Mouse (Mus musculus) megakaryocyte-erythroid progenitor cell, adult 5-6 weeks (primary cell): ENCODE results near the gene Speer4f2. TPM values are rescaled to one million over a fixed set of nuclear protein-coding genes. Genes with fewer than 3 reads are reported as not detected.
"Not testable (repeated sequence)": the region's sequence is repeated elsewhere in the genome, so short reads cannot be mapped to it uniquely, and the experiment has no call there.

Experiments used
- ATAC-seq: replicated peaks from 2 replicates; pipeline ENCODE4 v1.8.0; 2016; ENCODE audit warnings: mild to moderate bottlenecking, inconsistent platforms; ENCODE audit not compliant: severe bottlenecking, poor library complexity, low FRiP score, low TSS enrichment
- total RNA-seq, 2 experiments: library from RNA; stranded (forward) in 1 of 2; stranded (reverse) in 1 of 2; fragments of 200-1000, 215-1000 nt in 1 of 2; fragments of >200 nt in 1 of 2; fragmentation: Nextera tagmentation in 1 of 2; gene quantifications; 2 replicates each; pipeline ENCODE4 v1.2.3; 2014 to 2017

Gene Speer4f2
- total RNA-seq (2014; fragmentation: Nextera tagmentation) = not detected in 2 replicates
- not detected in 2 replicates for total RNA-seq (2017)

DNA sequence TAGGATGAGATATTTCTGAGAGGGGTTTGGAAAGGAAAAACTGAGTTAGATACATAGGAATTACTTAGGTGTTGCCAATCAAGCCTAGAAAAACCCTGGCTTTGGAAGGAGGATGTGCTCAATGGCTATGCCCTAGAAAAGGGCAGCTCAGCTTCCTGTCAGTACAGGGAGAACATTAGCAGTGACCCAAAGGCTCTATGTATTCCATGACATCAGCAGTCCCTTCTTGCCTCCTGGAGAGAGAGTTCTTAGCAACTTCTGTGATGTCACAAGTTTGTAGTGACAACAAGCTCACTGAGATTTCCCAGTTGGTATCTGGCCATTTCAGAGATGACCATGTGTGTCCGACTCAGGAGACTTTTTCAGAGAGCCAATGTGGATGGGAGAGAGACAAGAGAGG is at the start of gene Speer4f2:
TSS of gene Speer4f2 (plus strand) at position 301 of the 400 bp plus-strand sequence.
- ATAC-seq = not testable (repeated sequence)

DNA sequence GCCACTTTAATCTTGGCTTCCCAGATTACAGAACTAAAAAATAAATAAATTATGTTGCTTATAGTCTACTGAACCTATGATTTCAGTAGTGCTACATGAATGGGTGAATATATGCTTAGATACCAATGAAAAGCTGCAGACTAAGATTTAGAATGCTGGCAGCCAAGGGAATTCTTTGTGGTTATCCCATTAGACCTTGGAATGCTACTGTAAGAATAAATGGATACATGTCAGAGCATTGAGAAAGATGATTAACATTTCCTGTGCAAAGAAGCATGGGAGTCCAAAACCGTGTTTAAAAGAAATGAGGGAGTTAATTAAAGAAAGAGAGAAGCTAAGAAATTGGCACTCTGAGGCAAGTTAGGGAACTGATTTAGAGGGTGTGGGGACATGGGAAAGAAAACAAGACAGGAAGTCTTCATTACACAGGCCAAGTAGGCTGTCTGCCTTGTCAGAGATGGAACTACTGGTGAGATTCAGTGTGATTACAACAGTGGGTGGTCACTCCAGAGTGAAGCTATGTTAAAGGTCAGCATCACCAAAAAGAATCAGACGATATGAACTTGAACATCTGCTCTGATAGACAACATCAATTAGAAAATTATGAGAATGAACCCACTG is 43.9 kb upstream of the Speer4f2 start:
- no peak for ATAC-seq

DNA sequence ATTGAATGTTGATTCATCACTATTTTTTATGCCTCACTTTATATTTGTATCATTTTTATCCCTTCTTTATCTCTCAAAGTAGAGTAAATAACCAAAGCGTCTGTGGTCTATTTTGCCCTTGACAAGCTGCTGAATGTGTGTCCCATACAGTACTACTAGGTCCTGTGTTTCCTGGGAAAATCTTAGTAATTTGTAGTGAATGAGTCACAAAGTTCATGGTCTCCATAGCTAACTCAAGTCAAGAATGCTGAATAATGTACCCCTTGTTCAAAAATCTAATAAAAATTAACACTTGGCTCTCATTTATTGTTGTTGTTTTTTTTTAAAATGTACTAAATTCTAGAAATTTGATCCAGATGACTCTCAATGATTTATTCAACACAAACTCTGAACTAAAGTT is 38.1 kb upstream of the Speer4f2 start:
- no peak for ATAC-seq

- not testable (repeated sequence) for ATAC-seq
These were observed 27.2 kb upstream of the Speer4f2 start for GRCm38 (mm10) chr5:17345741-17346140.

GRCm38 (mm10) chr5:17359394-17359999 is 13.5 kb upstream of the Speer4f2 start:
- no peak for ATAC-seq

- no peak; the same call in 1 of the 2 replicates for ATAC-seq
These were observed 16.9 kb downstream of the Speer4f2 start for GRCm38 (mm10) chr5:17389926-17390325.

- ATAC-seq = no peak
These were observed 18.2 kb downstream of the Speer4f2 start for GRCm38 (mm10) chr5:17391207-17391606.

- 0 out of 2 replicates have a peak, but pooled peaks have one; percentile 28 for ATAC-seq
These were observed 27.6 kb downstream of the Speer4f2 start for GRCm38 (mm10) chr5:17400571-17400970.

DNA sequence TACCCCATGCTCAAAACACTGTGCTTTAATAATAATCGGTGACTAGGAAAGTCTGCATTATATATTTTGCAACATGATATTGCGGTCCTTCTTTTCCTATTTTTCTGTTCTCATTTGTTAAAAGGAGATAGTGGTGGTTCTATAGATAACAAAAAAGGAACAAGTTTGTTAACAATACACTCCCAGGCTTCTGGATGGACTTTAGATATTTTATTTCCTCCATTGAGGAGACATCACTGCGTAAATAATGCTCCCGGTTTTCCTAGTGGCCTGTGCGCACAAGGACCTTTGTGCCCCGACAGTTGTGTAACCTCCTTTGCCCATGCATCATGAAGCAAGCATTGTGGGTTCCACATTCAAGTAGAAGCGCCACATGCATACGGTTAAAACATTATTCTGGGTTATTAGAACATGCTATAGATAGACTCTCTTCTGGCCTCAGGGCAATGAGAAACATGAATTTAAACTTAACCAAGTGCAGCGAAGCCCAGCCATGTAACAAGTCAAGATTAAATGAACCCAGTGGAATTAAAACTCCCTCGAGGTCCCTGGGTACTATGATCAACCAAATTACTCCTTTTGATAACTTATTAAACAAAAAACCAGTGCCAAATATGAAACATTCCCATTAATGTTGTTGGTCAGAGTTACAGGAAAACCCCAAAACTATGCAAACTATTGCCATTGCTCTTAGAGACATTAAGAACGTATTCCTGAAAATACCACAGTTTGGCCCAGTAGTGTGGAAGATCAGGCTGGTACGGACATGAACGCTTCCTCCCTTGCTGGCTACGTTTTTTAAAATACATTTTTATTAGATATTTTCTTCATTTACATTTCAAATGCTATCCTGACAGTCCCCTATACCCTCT is 28.5 kb downstream of the Speer4f2 start:
- no peak for ATAC-seq

- ATAC-seq = peak; percentile 93
These were observed 29.5 kb downstream of the Speer4f2 start for GRCm38 (mm10) chr5:17402330-17403125.

DNA sequence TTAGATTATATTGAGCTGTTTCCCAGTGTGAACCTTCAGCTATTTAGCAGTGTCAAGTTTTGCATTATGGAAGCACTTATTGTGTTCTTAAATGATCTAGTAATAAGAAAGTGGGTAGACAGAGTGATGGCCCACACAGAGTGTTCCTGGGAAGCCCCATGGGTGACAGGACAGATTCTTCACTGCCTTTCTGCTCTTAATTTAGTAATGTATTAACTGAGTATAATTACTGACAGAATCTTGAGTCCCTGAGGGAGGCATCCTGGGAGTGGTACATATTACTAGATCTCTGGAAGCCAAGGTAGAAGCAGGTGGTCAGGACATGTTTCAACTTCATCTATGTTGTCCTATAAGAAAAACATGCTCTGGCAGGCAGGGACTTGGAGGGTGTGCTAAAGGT is 30.6 kb downstream of the Speer4f2 start:
- no peak for ATAC-seq

GRCm38 (mm10) chr5:17408924-17409660 is 36.1 kb downstream of the Speer4f2 start:
- ATAC-seq = no peak

GRCm38 (mm10) chr5:17417201-17417600 is 44.2 kb downstream of the Speer4f2 start:
- ATAC-seq = no peak

DNA sequence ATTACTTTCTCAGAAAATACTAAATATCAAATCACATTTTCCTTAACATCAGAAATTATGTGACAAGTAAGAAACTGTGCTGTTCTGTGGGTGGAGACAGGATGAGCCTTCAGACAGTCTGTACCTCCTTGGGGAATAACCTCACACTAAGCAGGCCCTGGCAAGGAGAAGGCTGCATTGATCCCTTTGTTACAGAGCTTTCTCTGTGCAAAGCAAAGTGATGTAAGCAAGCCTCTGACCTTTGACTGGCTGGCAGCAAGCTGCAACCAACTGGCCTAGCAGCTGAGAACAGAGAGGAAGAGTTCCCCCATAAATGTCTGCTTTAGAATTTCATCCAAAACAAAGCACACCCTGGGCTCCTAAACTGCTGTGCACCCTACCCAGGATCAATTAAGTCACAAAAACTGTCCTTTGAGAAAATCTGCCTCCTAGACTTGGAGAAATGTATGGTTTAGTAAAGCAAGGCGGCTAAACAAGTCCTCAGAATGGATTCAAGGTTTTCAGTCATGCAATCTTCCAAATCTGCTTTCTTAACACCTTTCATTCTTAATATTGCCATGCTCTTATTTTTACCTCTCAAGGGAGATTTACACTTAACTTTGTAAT is 46.3 kb downstream of the Speer4f2 start:
- no peak for ATAC-seq

DNA sequence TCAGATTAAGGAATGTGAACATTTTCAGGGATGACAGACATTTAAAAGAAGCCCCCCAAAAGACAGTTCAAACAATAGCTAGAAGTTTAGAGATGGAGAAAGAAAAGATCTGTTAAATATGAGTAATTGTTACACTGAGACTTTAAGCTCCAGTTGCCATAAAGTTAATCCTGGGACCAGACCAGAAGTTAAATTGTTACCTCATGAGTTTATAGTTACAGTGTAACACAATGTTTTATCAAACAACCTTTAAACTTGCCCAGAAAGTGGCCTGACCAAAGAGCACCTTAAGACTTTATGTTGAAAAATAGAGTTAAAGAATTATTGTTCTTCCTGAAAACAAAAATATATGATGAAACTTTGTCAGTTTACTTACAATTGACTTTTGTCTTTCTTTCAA is 46.9 kb downstream of the Speer4f2 start:
- ATAC-seq = no peak

- ATAC-seq = peak; percentile 30; the same call in 1 of the 2 replicates
These were observed 49.2 kb downstream of the Speer4f2 start for GRCm38 (mm10) chr5:17422225-17422624.

DNA sequence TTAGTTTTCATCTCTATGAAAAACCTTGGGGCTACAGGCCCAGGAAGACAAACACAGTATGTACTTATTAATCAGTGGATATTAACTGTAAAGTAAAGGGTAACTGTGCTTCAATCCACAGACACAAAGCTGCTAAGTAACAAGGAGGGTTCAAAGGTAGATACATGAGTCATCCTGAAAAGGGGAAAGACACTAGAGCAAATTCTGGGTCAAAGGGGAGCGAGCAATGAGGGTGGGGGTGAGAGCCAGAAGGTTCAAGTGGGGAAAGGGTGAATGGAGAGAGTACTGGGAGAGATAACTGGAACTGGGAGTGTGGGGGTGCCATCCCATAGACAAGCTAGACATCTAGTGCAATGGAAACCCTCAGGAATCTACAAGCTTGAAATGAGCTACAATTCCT is 54.0 kb downstream of the Speer4f2 start:
- ATAC-seq = no peak
